Mouse (Mus musculus): ENCODE measurements at regions not wholly inside any gene's neighbourhood (a gene's known extent, or its start where the extent isn't known, plus 50 kb on each side); places are given as distances from the start of the nearest gene placed in this dataset.

- DNase-seq: no peak
These were observed 526.5 kb downstream of the Epha5 start for GRCm38 (mm10) chr5:83890619-83891185.

GRCm38 (mm10) chr5:83872052-83872451 is 517.1 kb upstream of the Tecrl start:
- DNase-seq: no peak

- DNase-seq: no peak
These were observed 513.4 kb upstream of the Tecrl start for GRCm38 (mm10) chr5:83868359-83868758.

- DNase-seq: no peak
These were observed 506.7 kb upstream of the Tecrl start for GRCm38 (mm10) chr5:83861674-83862073.

GRCm38 (mm10) chr5:83852022-83852421 is 497.0 kb upstream of the Tecrl start:
- DNase-seq: no peak

GRCm38 (mm10) chr5:83826561-83826960 is 471.6 kb upstream of the Tecrl start:
- DNase-seq: peak; percentile 24

GRCm38 (mm10) chr5:83824838-83825466 is 470.0 kb upstream of the Tecrl start:
- DNase-seq: no peak

- DNase-seq: no peak
These were observed 456.3 kb upstream of the Tecrl start for GRCm38 (mm10) chr5:83811309-83811708.

- DNase-seq: no peak
These were observed 445.0 kb upstream of the Tecrl start for GRCm38 (mm10) chr5:83800028-83800427.

GRCm38 (mm10) chr5:83780419-83780818 is 425.4 kb upstream of the Tecrl start:
- no peak for DNase-seq

GRCm38 (mm10) chr5:83778310-83778972 is 423.4 kb upstream of the Tecrl start:
- DNase-seq: peak; percentile 26

- no peak for DNase-seq
These were observed 386.9 kb upstream of the Tecrl start for GRCm38 (mm10) chr5:83741913-83742312.

- DNase-seq: no peak
These were observed 340.4 kb upstream of the Tecrl start for GRCm38 (mm10) chr5:83695383-83695782.

GRCm38 (mm10) chr5:83692286-83692685 is 337.3 kb upstream of the Tecrl start:
- no peak for DNase-seq

GRCm38 (mm10) chr5:83678373-83678772 is 323.4 kb upstream of the Tecrl start:
- no peak for DNase-seq

GRCm38 (mm10) chr5:83659091-83659490 is 304.1 kb upstream of the Tecrl start:
- no peak for DNase-seq

GRCm38 (mm10) chr5:83651329-83651728 is 296.3 kb upstream of the Tecrl start:
- DNase-seq: no peak

- DNase-seq: no peak
These were observed 267.8 kb upstream of the Tecrl start for GRCm38 (mm10) chr5:83622612-83623374.

GRCm38 (mm10) chr5:83610777-83611176 is 255.8 kb upstream of the Tecrl start:
- no peak for DNase-seq

GRCm38 (mm10) chr5:83593289-83593610 is 238.3 kb upstream of the Tecrl start:
- no peak for DNase-seq

- no peak for DNase-seq
These were observed 237.7 kb upstream of the Tecrl start for GRCm38 (mm10) chr5:83592587-83593288.

All from right cerebral cortex, adult 18-20 months (tissue).